Mouse (Mus musculus) limb, embryonic 14.5 days (tissue): Measurements from ENCODE around the gene Bcor. TPM values are rescaled to one million over a fixed set of nuclear protein-coding genes. Genes with fewer than 3 reads are reported as not detected.

Experiments
- ATAC-seq: fragments of 200-750 bp; cut with Nextera tagmentation; 2 replicates; pipeline ENCODE4 v1.8.0; 2017; ENCODE audit warnings: low read depth, moderate number of reproducible peaks, moderate TSS enrichment; ENCODE audit not compliant: low FRiP score
- DNase-seq: peaks from one replicate; pipeline ENCODE4 v3.0.0-alpha.2; 2015; ENCODE audit warnings: low spot score
- H3K27ac ChIP-seq: fragments of 300-500 bp; sonication (generic); replicated peaks from 2 replicates; pipeline ENCODE4 v1.5.1; 2014; ENCODE audit warnings: low read depth, mild to moderate bottlenecking, low read length, moderate library complexity, mixed read lengths
- H3K27me3 ChIP-seq: fragments of 300-500 bp; sonication (generic); 2 replicates; pipeline ENCODE4 v1.6.1; 2014; ENCODE audit warnings: low read length, mixed read lengths; ENCODE audit not compliant: control insufficient read depth, insufficient read depth
- H3K36me3 ChIP-seq: fragments of 300-500 bp; sonication (generic); 2 replicates; pipeline ENCODE4 v1.6.1; 2014; ENCODE audit warnings: mild to moderate bottlenecking, low read length, moderate library complexity, mixed read lengths; ENCODE audit not compliant: control insufficient read depth, insufficient read depth
- H3K4me1 ChIP-seq: fragments of 300-500 bp; sonication (generic); 2 replicates; pipeline ENCODE4 v1.6.1; 2014; ENCODE audit warnings: antibody characterized with exemption, low read length, mixed read lengths; ENCODE audit not compliant: control insufficient read depth, insufficient read depth
- H3K4me2 ChIP-seq: fragments of 300-500 bp; sonication (generic); replicated peaks from 2 replicates; pipeline ENCODE4 v1.6.1; 2014; ENCODE audit warnings: low read depth, mild to moderate bottlenecking, low read length, moderate library complexity; ENCODE audit not compliant: severe bottlenecking
- H3K4me3 ChIP-seq: fragments of 300-500 bp; sonication (generic); replicated peaks from 2 replicates; pipeline ENCODE4 v1.5.1; 2014; ENCODE audit warnings: low read length
- H3K9ac ChIP-seq: fragments of 300-500 bp; sonication (generic); 2 replicates; pipeline ENCODE4 v1.6.1; 2014; ENCODE audit warnings: mild to moderate bottlenecking, low read depth, low read length, moderate library complexity; ENCODE audit not compliant: severe bottlenecking
- H3K9me3 ChIP-seq: fragments of 300-500 bp; sonication (generic); 2 replicates; pipeline ENCODE4 v1.6.1; 2016; ENCODE audit warnings: low read length; ENCODE audit not compliant: control insufficient read depth
- POLR2A ChIP-seq: fragments of 200-500 bp; IDR thresholded peaks from 2 replicates; pipeline ENCODE4 v1.8.0; 2012; ENCODE audit warnings: inconsistent platforms, mild to moderate bottlenecking, moderate library complexity, borderline replicate concordance; ENCODE audit not compliant: insufficient read depth, insufficient read length; ENCODE audit errors: extremely low read depth
- WGBS: fragments of 180-500 bp; shearing (Covaris S2); extraction: QIAGEN DNeasy Blood & Tissue Kit; methylation state at CpG from one replicate; pipeline ENCODE4 v1.1.7; 2014; 5-methylcytosine and 5-hydroxymethylcytosine counted together
- polyA plus RNA-seq, 2 experiments: library from polyadenylated mRNA; depleted of rRNA in 1 of 2; stranded (reverse) in 1 of 2; unstranded in 1 of 2; fragments of >200 nt; fragmentation: Nextera tagmentation in 1 of 2; extraction: Ambion mirVana in 1 of 2; gene quantifications; 2 replicates each; pipeline versions ENCODE4 v1.2.1 to v1.2.3; 2012 to 2014

Bcor gene
- polyA plus RNA-seq, 2 experiments, result 17.0 to 20.0 TPM

DNA sequence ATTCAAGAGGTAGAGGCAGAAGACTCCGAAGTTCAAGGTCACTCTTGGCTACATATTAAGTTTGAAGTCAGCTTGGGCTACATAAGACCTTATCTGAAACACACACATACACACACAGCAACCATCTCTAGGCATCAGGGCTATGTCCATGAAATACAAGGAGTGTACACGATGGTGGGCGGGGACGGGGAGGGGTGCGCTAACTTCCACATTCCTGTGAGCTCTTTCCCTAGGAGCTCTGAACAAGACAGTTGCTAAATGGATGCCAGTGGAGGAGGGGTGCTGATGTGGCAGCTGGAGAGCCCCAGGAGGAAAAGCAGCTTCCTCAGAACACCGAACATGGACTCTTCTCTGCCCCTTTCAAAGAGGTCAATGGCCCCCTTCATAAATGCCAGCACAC lies 49.6 kb downstream of the Bcor start:
- TF ChIP-seq POLR2A, result no peak

DNA sequence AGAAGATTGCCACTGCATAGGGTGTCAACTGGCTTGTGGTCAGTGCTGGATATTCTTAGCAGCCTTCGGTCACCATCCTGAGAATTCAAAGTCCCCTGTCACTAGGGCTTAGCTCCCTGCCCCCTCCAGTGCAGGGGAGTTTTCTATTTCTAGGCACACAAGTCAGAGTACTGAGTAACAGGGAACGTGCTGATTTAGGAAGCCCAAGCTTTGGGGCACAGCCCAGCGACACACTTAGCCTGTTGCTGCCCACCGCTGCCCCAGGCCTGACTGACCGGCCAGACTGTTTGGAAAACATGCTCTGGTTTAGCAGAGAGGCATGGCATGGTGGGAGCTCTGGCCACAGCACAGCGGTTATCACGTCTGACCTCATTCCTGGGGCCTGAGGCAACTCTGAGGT lies 54.8 kb downstream of the Bcor start:
- H3K4me1 ChIP-seq, result no peaks in the 10 kb centered on the region
- 83% methylated on average over 7 of the region's 7 CpGs for WGBS

More for the DNA sequence above, 49.6 kb downstream of the Bcor start:
- no peaks in the 10 kb centered on the region; the same call in 1 of the 2 replicates for H3K27me3 ChIP-seq
- WGBS, result 81% methylated on average over 6 of the region's 6 CpGs
- no peaks in the 10 kb centered on the region for H3K36me3 ChIP-seq
- no peaks in the 10 kb centered on the region for H3K9me3 ChIP-seq
- no peak overlapping the region for H3K4me3 ChIP-seq
- no peak overlapping the region for H3K27ac ChIP-seq
- 0 out of 2 replicates have a peak, but pooled peaks cover 4% of the 10 kb centered on the region for H3K4me1 ChIP-seq
- no peak for DNase-seq
- no peak overlapping the region for H3K4me2 ChIP-seq
- ATAC-seq, result no peak
- no peak overlapping the region for H3K9ac ChIP-seq

DNA sequence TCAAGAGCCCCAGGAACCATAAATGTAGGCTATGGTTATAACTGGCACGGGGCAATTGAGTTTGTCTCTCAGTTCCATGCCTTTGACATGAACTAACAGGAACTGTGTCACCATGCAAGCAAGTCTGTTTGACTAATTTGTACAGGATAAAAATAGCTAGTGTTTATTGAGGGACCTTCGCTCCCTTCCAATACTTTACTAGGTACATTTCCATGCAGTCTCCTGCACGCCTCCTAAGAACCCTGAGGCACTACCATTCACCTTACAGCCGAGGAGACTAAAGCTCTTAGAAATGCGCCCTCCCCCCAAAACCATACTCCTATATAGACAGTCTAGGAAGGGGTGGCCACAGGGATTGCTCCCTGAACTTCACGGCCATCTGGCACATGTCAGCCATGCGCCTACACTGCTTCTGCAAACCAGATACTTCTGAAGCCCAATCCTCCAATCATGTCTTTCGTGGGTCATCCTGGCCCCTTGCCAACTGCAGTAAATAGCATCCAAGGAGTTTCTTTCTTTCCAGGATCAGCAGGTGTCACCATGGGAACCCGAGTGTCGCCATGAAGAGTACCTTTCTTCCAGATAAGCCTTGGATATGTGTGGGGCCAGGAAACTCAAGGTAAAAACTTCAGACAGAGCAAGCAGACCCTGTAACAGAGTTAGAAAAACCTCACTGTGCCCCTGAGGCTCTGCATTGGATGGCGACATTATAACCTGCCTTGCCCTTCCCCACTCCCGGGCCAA lies 63.2 kb downstream of the Bcor start:
- Histone ChIP-seq H3K4me3 (no peak overlapping the region), H3K4me1 (no peaks in the 10 kb centered on the region), H3K9ac (no peak overlapping the region), H3K9me3 (no peaks in the 10 kb centered on the region), H3K27me3 (peaks cover 7% of the 10 kb centered on the region; the same call in 1 of the 2 replicates), H3K4me2 (no peak overlapping the region), H3K36me3 (no peaks in the 10 kb centered on the region), H3K27ac (no peak overlapping the region)
- no peak for ATAC-seq
- TF ChIP-seq POLR2A, result no peak
- DNase-seq, result no peak
- WGBS, result 69% methylated on average over 12 of the region's 12 CpGs

More for the DNA sequence above, 54.8 kb downstream of the Bcor start:
- no peak for TF ChIP-seq POLR2A
- no peak for ATAC-seq
- Histone ChIP-seq H3K27me3 (no peaks in the 10 kb centered on the region), H3K9ac (no peak overlapping the region), H3K36me3 (no peaks in the 10 kb centered on the region), H3K4me2 (no peak overlapping the region), H3K27ac (no peak overlapping the region), H3K4me3 (no peak overlapping the region), H3K9me3 (no peaks in the 10 kb centered on the region)
- DNase-seq, result no peak

DNA sequence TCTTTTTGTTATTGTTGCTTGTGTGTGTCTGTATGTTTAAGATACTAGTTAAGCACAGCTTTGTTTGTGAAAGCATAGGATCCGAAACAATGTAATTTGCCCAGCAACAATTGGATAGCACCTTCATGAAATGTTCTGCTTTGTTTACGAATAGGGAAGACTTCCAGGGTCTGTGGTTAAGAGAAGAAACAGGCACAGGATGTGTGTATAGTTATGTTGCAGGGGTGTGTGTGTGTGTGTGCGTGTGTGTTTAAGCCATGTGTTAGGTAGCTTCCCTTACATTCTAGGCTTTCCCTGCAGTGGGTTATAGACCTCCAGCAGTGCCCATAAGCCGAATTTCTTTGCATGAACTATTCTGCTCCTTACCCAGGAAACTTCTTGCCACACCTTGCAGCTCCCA lies 66.8 kb downstream of the Bcor start:
- DNase-seq (no peak), ATAC-seq (no peak)
- H3K4me3 ChIP-seq, result no peak overlapping the region
- TF ChIP-seq POLR2A, result no peak
- H3K36me3 ChIP-seq, result no peaks in the 10 kb centered on the region
- no peak overlapping the region for H3K27ac ChIP-seq
- 87% methylated on average over 4 of the region's 4 CpGs for WGBS
- no peaks in the 10 kb centered on the region for H3K9me3 ChIP-seq
- no peak overlapping the region for H3K4me2 ChIP-seq
- peaks cover 14% of the 10 kb centered on the region for H3K4me1 ChIP-seq
- H3K9ac ChIP-seq, result no peak overlapping the region
- peaks cover 25% of the 10 kb centered on the region for H3K27me3 ChIP-seq

DNA sequence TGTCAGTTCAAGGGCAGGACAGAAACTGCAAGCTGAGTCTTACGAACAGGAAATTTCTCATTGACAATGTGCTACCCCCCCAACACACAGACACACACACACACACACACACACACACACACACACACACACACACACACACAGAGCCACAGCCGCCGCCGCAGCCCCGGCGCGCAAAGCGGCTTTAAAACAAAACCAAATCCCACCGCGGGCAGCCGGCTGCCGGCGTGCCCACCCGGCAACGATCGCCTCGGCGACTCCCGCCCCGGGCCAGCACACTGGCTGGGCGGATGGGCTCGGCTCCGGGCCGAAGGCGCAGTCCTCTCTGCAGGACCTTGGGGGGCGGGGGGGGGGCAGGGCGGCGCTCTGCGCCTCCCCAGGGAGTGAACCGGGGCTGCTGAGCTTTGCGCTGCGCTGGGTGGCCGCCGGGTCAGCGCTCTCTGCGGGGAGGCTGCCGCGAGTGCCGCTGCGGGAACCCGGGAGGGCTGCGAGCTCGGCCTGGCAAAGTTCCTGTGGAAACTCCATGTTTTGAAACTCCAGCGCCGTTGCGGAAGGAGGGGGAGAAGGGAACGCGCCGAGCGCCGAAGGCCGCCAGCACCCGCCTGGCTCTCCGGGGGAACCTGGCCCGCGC lies 68.6 kb downstream of the Bcor start:
- peaks cover 38% of the 10 kb centered on the region for H3K27me3 ChIP-seq
- no peak; the same call in 1 of the 2 replicates for ATAC-seq
- no peak for DNase-seq
- H3K4me1 ChIP-seq, result peaks cover 14% of the 10 kb centered on the region
- peak overlapping the region; percentile 47 for H3K4me3 ChIP-seq
- no peak for TF ChIP-seq POLR2A
- H3K4me2 ChIP-seq, result peak overlapping the region; percentile 81
- peak overlapping the region; percentile 84 for H3K27ac ChIP-seq
- WGBS, result 4% methylated on average over 30 of the region's 56 CpGs
- H3K36me3 ChIP-seq, result no peaks in the 10 kb centered on the region
- peak overlapping the region; percentile 64 for H3K9ac ChIP-seq
- no peaks in the 10 kb centered on the region for H3K9me3 ChIP-seq
